Mouse (Mus musculus): Measurements from ENCODE around the gene Nrcam. TPM values are rescaled to one million over a fixed set of nuclear protein-coding genes. Genes with fewer than 3 reads are reported as not detected.
"Not testable (repeated sequence)": the region's sequence is repeated elsewhere in the genome, so short reads cannot be mapped to it uniquely, and the experiment has no call there.

Gene Nrcam
- under 1 TPM; 0.16 to 0.23 TPM for total RNA-seq (2021)
- polyA plus RNA-seq (2012; rRNA removed) = 0.20 and 0.23 TPM in 2 replicates
- long read RNA-seq, full-length matches to known transcripts = 1 of 1 reads
- long read RNA-seq, partial matches to known transcripts = 0 of 1 reads
- long read RNA-seq, other reads (novel, unspliced or antisense) = 0 of 1 reads

DNA sequence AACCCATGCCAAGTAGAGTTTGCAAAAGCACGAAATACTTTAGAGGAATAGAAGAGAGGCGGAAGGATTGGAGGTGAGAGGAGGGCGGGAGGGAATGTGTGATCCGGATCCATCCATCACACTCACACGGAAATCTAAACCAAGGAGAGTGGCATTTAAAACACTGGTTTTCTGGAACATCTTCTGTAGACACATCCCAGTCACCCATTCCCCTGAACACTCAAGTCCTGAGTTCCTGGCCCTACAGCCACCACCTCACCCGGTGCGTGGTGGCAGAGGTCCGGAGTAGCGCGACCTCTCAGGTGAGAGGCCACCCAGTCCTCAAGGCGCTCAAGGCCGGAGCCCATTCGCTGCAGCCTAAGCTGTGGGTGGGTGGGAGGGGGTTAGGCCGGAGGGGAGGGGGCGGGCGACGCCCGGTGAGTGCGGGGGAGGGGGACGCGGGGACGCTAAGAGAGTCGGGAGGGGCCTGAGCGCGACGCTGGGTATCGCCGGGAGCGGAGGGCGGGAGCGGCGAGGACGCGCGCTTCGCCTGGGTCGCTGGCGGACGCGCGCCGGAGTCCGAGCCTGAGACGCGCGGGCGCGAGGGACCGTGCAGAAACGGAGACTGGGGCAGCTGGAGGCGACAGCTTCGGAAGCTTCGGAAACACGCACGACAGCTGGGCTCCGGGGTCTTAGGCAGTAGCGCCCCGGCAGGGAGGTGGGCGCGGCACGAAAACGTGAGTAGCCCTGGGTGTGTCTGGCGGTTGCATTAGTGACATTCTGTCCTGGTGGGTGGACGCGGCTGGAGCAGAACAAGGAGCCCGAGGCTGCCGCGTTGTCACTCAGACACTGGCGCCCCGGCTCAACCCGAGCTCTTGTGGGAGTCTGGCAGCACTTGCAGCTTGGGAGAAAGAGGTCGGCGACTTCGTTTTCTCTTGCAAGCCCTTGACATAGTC lies at the start of gene Nrcam:
TSS of gene Nrcam (plus strand) at position 505 of the 935 bp plus-strand sequence.
- WGBS = 4% methylated on average over 74 of the region's 74 CpGs
- Histone ChIP-seq H3K4me3 (peak within 1 kb of the TSS; percentile 34), H3K9ac (ENCODE audit: low read depth, low read length) (peak within 1 kb of the TSS; percentile 19; the same call in 1 of the 2 replicates), H3K79me2 (replicated peaks; ENCODE audit: control insufficient read depth, insufficient read depth, low read length) (no peaks in the 10 kb centered on the region), H3K4me1 (ENCODE audit: control insufficient read depth, insufficient read depth, low read length) (no peaks in the 10 kb centered on the region), H3K36me3 (ENCODE audit: control insufficient read depth, insufficient read depth, low read length) (no peaks in the 10 kb centered on the region), H3K27ac (no peak within 1 kb of the TSS), H3K27me3 (ENCODE audit: control insufficient read depth, insufficient read depth, low read length) (no peaks in the 10 kb centered on the region; the same call in 1 of the 2 replicates)
- TF ChIP-seq EP300 (IDR thresholded peaks at IDR 0.05; ENCODE audit: insufficient read depth, low read depth, low read length) = no peak
- peak; percentile 19 to 40 for DNase-seq
- intact Hi-C loops (cut with DNase I) = no loop called here

DNA sequence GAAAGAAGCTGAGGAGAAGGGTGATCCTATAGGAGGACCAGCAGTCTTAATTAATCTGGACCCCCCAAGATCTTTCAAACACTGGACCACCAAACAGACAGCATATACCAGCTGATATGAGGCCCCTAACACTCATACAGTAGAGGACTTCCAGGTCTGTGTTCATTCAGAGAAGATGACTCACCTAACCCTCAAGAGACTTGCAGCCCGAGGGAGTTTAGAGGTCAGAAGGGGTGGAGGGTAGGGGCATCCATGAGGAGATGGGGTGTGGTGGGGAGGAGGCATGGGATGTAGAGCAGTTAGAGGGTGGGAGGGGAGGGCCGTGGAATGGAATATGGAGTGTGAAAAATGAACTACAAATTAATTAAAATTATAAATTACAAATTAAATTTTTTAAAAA lies 48.5 kb upstream of the Nrcam start:
- DNase-seq; H3K4me3 ChIP-seq; H3K79me2 ChIP-seq (replicated peaks; ENCODE audit: control insufficient read depth, insufficient read depth, low read length); H3K4me1 ChIP-seq (ENCODE audit: control insufficient read depth, insufficient read depth, low read length); H3K9ac ChIP-seq (ENCODE audit: low read depth, low read length); H3K27me3 ChIP-seq (ENCODE audit: control insufficient read depth, insufficient read depth, low read length); intact Hi-C loops (cut with DNase I); H3K27ac ChIP-seq; H3K36me3 ChIP-seq (ENCODE audit: control insufficient read depth, insufficient read depth, low read length): not testable (repeated sequence)
- 55% methylated on average over 2 of the region's 2 CpGs for WGBS

DNA sequence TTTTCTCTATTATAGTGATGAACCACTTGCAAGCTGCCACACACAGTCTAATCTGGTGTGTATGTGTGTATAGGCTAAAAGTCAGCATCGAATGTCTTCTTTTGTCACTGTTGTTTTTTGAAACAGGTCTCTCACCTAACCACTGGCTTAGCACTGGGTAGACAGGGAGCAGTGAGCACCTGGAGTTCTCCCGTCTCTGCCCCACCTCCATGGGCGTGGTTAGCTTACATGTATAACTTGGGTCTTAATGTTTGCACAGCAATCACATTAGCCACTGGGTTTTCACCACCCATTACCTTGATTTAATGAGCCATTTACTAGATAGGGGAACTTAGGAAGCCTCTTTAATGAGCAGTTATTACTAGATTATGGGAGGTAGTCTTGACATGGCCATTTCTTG lies 47.2 kb upstream of the Nrcam start:
- no peak overlapping the region for H3K27ac ChIP-seq
- peaks cover 11% of the 10 kb centered on the region for H3K36me3 ChIP-seq (ENCODE audit: control insufficient read depth, insufficient read depth, low read length)
- no peaks in the 10 kb centered on the region for H3K27me3 ChIP-seq (ENCODE audit: control insufficient read depth, insufficient read depth, low read length)
- H3K79me2 ChIP-seq (replicated peaks; ENCODE audit: control insufficient read depth, insufficient read depth, low read length) = peaks cover 4% of the 10 kb centered on the region
- H3K4me1 ChIP-seq (ENCODE audit: control insufficient read depth, insufficient read depth, low read length) = peaks cover 3% of the 10 kb centered on the region
- H3K4me3 ChIP-seq = no peak overlapping the region
- WGBS = 90% methylated on average over 3 of the region's 3 CpGs
- DNase-seq = no peak
- TF ChIP-seq POLR2A (IDR thresholded peaks at IDR 0.05; ENCODE audit: insufficient read depth, low read depth, low read length) (no peak), CTCF (IDR thresholded peaks at IDR 0.05) (no peak), EP300 (IDR thresholded peaks at IDR 0.05; ENCODE audit: insufficient read depth, low read depth, low read length) (no peak)
- no peak overlapping the region for H3K9ac ChIP-seq (ENCODE audit: low read depth, low read length)
- intact Hi-C loops (cut with DNase I) = no loop called here

DNA sequence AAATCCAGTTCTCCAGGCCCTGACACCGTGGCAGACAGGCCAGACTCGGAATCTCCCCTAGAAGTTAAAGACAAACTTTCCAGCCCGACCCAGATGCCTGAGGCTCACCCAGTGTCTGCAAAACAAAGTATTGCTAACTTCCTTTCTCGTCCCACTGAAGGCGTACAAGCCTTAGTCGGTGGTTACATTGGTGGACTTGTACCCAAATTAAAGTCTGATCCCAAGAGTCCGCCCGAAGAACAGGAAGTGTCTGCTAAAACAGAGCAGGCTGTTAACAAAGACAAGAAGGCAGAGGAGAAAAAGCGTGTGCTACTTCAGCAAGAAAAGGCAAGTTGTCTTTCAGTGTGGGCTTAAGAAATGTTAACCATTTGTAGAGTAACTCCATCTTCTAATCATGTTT lies 45.3 kb upstream of the Nrcam start:
- H3K9ac ChIP-seq (ENCODE audit: low read depth, low read length) = peak overlapping the region; percentile 22
- peak overlapping the region; percentile 3; the same call in 1 of the 2 replicates for H3K4me3 ChIP-seq
- H3K79me2 ChIP-seq (replicated peaks; ENCODE audit: control insufficient read depth, insufficient read depth, low read length) = peaks cover 2% of the 10 kb centered on the region
- peak overlapping the region; percentile 40 for H3K27ac ChIP-seq
- H3K4me1 ChIP-seq (ENCODE audit: control insufficient read depth, insufficient read depth, low read length) = peaks cover 2% of the 10 kb centered on the region
- TF ChIP-seq EP300 (IDR thresholded peaks at IDR 0.05; ENCODE audit: insufficient read depth, low read depth, low read length) (no peak), POLR2A (IDR thresholded peaks at IDR 0.05; ENCODE audit: insufficient read depth, low read depth, low read length) (no peak), CTCF (IDR thresholded peaks at IDR 0.05) (no peak)
- intact Hi-C loops (cut with DNase I) = no loop called here
- H3K27me3 ChIP-seq (ENCODE audit: control insufficient read depth, insufficient read depth, low read length) = no peaks in the 10 kb centered on the region
- peak in 1 of 2 experiments; percentile 15 for DNase-seq
- peaks cover 9% of the 10 kb centered on the region for H3K36me3 ChIP-seq (ENCODE audit: control insufficient read depth, insufficient read depth, low read length)
- 32% methylated on average over 9 of the region's 9 CpGs for WGBS

DNA sequence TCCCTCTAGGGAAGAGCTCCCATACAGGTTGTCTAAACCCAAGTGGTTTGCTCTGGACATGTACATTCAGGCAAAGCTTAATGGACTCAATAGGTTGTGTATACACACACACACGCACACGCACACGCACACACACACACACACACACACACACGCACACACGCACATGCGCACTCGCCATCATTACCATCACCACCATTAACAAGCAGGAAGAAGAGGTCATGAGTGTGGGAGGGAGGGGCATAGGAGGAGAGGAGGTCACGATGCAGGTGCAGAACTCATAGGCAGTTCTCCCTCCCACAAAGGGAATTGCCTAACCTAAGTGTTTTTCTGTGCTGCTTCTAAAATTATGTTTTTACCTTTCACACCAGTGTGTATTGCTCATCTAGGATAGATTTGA lies 41.7 kb upstream of the Nrcam start:
- WGBS = 93% methylated on average over 8 of the region's 8 CpGs
- no peaks in the 10 kb centered on the region; the same call in 1 of the 2 replicates for H3K79me2 ChIP-seq (replicated peaks; ENCODE audit: control insufficient read depth, insufficient read depth, low read length)
- no peak overlapping the region for H3K4me3 ChIP-seq
- no peak overlapping the region for H3K27ac ChIP-seq
- DNase-seq = no peak
- H3K36me3 ChIP-seq (ENCODE audit: control insufficient read depth, insufficient read depth, low read length) = peaks cover 11% of the 10 kb centered on the region
- TF ChIP-seq EP300 (IDR thresholded peaks at IDR 0.05; ENCODE audit: insufficient read depth, low read depth, low read length) = no peak
- no peak for TF ChIP-seq POLR2A (IDR thresholded peaks at IDR 0.05; ENCODE audit: insufficient read depth, low read depth, low read length)
- no peak for TF ChIP-seq CTCF (IDR thresholded peaks at IDR 0.05)
- intact Hi-C loops (cut with DNase I) = no loop called here
- H3K9ac ChIP-seq (ENCODE audit: low read depth, low read length) = no peak overlapping the region
- no peaks in the 10 kb centered on the region for H3K27me3 ChIP-seq (ENCODE audit: control insufficient read depth, insufficient read depth, low read length)
- H3K4me1 ChIP-seq (ENCODE audit: control insufficient read depth, insufficient read depth, low read length) = peaks cover 2% of the 10 kb centered on the region

DNA sequence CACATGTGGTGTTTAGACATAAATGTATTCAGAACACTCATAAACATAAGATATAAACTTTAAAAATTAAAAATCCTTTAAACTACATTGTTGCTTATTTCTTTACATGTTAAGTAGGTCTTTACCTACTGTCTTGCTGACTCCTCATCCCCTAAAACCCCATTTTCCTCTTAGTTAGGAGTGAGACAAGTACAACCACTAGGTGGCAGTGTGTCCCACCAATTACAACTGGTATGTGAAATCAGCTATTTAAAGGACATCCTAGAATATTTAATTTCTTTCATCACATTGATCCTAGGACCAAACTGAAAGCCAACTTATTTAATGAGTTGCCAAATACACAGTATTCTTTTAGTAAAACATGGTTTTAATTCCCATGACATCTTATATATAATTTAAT lies 36.4 kb upstream of the Nrcam start:
- peak; percentile 30 to 40 for DNase-seq
- Histone ChIP-seq H3K27me3 (ENCODE audit: control insufficient read depth, insufficient read depth, low read length) (no peaks in the 10 kb centered on the region), H3K9ac (ENCODE audit: low read depth, low read length) (no peak overlapping the region), H3K27ac (no peak overlapping the region), H3K4me3 (no peak overlapping the region), H3K79me2 (replicated peaks; ENCODE audit: control insufficient read depth, insufficient read depth, low read length) (no peaks in the 10 kb centered on the region), H3K4me1 (ENCODE audit: control insufficient read depth, insufficient read depth, low read length) (no peaks in the 10 kb centered on the region), H3K36me3 (ENCODE audit: control insufficient read depth, insufficient read depth, low read length) (peaks cover 2% of the 10 kb centered on the region; the same call in 1 of the 2 replicates)
- TF ChIP-seq CTCF (IDR thresholded peaks at IDR 0.05) (peak; percentile 95), POLR2A (IDR thresholded peaks at IDR 0.05; ENCODE audit: insufficient read depth, low read depth, low read length) (no peak)
- intact Hi-C loops (cut with DNase I) = no loop called here
